Mouse (Mus musculus) intestine, embryonic 14.5 days (tissue): ENCODE measurements around the gene Gm7792. TPM values are rescaled to one million over a fixed set of nuclear protein-coding genes. Genes with fewer than 3 reads are reported as not detected.
"Not testable (repeated sequence)": the region's sequence is repeated elsewhere in the genome, so short reads cannot be mapped to it uniquely, and the experiment has no call there.

ENCODE experiments used
- ATAC-seq: fragments of 200-750 bp; cut with Nextera tagmentation; replicated peaks from 2 replicates; pipeline ENCODE4 v1.8.0; 2017; ENCODE audit warnings: low read depth, moderate number of reproducible peaks, moderate TSS enrichment, moderate library complexity; ENCODE audit not compliant: low FRiP score, low TSS enrichment
- DNase-seq: peaks from one replicate; pipeline ENCODE4 v3.0.0-alpha.2; 2018; ENCODE audit warnings: low spot score
- H3K27ac ChIP-seq: fragments of 300-500 bp; sonication (generic); 2 replicates; pipeline ENCODE4 v1.5.1; 2014; ENCODE audit warnings: low read depth, mild to moderate bottlenecking, control low read depth
- H3K27me3 ChIP-seq: fragments of 300-500 bp; sonication (generic); replicated peaks from 2 replicates; pipeline ENCODE4 v1.6.1; 2014; ENCODE audit warnings: low read length, control low read depth; ENCODE audit not compliant: control insufficient read depth, insufficient read depth
- H3K36me3 ChIP-seq: fragments of 300-500 bp; sonication (generic); 2 replicates; pipeline ENCODE4 v1.6.1; 2014; ENCODE audit warnings: low read length, control low read depth; ENCODE audit not compliant: control insufficient read depth, insufficient read depth
- H3K4me1 ChIP-seq: fragments of 300-500 bp; sonication (generic); replicated peaks from 2 replicates; pipeline ENCODE4 v1.6.1; 2014; ENCODE audit warnings: low read length, control low read depth, mixed read lengths; ENCODE audit not compliant: control insufficient read depth, insufficient read depth
- H3K4me2 ChIP-seq: fragments of 300-500 bp; sonication (generic); 2 replicates; pipeline ENCODE4 v1.6.1; 2014; ENCODE audit warnings: low read length
- H3K4me3 ChIP-seq: fragments of 300-500 bp; sonication (generic); 2 replicates; pipeline ENCODE4 v1.5.1; 2014; ENCODE audit warnings: low read depth, low read length, control low read depth, mixed read lengths
- H3K9ac ChIP-seq: fragments of 300-500 bp; sonication (generic); 2 replicates; pipeline ENCODE4 v1.6.1; 2014; ENCODE audit warnings: mild to moderate bottlenecking, low read length
- H3K9me3 ChIP-seq: fragments of 300-500 bp; sonication (generic); 2 replicates; pipeline ENCODE4 v1.6.1; 2016; ENCODE audit warnings: low read length, control low read depth; ENCODE audit not compliant: control insufficient read depth
- WGBS: fragments of 180-500 bp; shearing (Covaris S2); extraction: QIAGEN DNeasy Blood & Tissue Kit; methylation state at CpG from one replicate; pipeline ENCODE4 v1.1.7; 2014; 5-methylcytosine and 5-hydroxymethylcytosine counted together
- polyA plus RNA-seq: library from polyadenylated mRNA; unstranded; fragments of >200 nt; fragmentation: Nextera tagmentation; extraction: Ambion mirVana; gene quantifications from 2 replicates; pipeline ENCODE4 v1.2.1, GENCODE M21; 2014

The Gm7792 gene
- not detected in 2 replicates for polyA plus RNA-seq

GRCm38 (mm10) chr5:93843476-93843875 lies at the start of gene Gm7792:
Gm7792 (plus strand) TSS chr5:93843776.
- not testable (repeated sequence) for H3K27me3 ChIP-seq, DNase-seq, H3K9ac ChIP-seq, H3K4me2 ChIP-seq, ATAC-seq, H3K27ac ChIP-seq, H3K4me3 ChIP-seq, H3K36me3 ChIP-seq, H3K9me3 ChIP-seq, H3K4me1 ChIP-seq
- WGBS = 90% methylated on average over 1 of the region's 2 CpGs

Other genes with a start within 250 kb of the Gm7792 start
- not detected in 2 replicates for gene C87414, start 172.2 kb upstream of the Gm7792 start, polyA plus RNA-seq
- gene Gm16429, start 85.3 kb downstream of the Gm7792 start, polyA plus RNA-seq = not detected in 2 replicates
- gene BC061212, start 226.8 kb downstream of the Gm7792 start, polyA plus RNA-seq = not detected in 2 replicates
- not detected in 2 replicates for gene Gm6351, start 232.6 kb downstream of the Gm7792 start, polyA plus RNA-seq